Mouse (Mus musculus): ENCODE results near the gene Thap7.
"Not testable (repeated sequence)": the region's sequence is repeated elsewhere in the genome, so short reads cannot be mapped to it uniquely, and the experiment has no call there.

Gene Thap7

GRCm38 (mm10) chr16:17529981-17530586 is 852 bp downstream of the Thap7 start:
- no peak for DNase-seq

GRCm38 (mm10) chr16:17528276-17528675 is 2.7 kb downstream of the Thap7 start:
- no peak for DNase-seq

- DNase-seq, result no peak
Measured at GRCm38 (mm10) chr16:17527606-17528005, 3.3 kb downstream of the Thap7 start.

GRCm38 (mm10) chr16:17526223-17526622 is 4.7 kb downstream of the Thap7 start:
- DNase-seq, result no peak

GRCm38 (mm10) chr16:17525524-17525923 is 5.4 kb downstream of the Thap7 start:
- DNase-seq, result no peak

- no peak for DNase-seq
Measured at GRCm38 (mm10) chr16:17524156-17524555, 6.8 kb downstream of the Thap7 start.

- DNase-seq, result no peak
Measured at GRCm38 (mm10) chr16:17518910-17519309, 12.0 kb downstream of the Thap7 start.

- no peak for DNase-seq
Measured at GRCm38 (mm10) chr16:17511431-17511830, 19.5 kb downstream of the Thap7 start.

- DNase-seq, result no peak
Measured at GRCm38 (mm10) chr16:17510686-17511085, 20.2 kb downstream of the Thap7 start.

GRCm38 (mm10) chr16:17510143-17510542 is 20.8 kb downstream of the Thap7 start:
- no peak for DNase-seq

GRCm38 (mm10) chr16:17509240-17509597 is 21.7 kb downstream of the Thap7 start:
- peak; percentile 24 for DNase-seq

- peak; percentile 90 for DNase-seq
Measured at GRCm38 (mm10) chr16:17508546-17509239, 22.2 kb downstream of the Thap7 start, which contains the start of gene Lztr1. TSS of gene Lztr1 (plus strand) at chr16:17508688.

- not testable (repeated sequence) for DNase-seq
Measured at GRCm38 (mm10) chr16:17508031-17508430, 22.9 kb downstream of the Thap7 start.

GRCm38 (mm10) chr16:17507018-17507552 is 23.9 kb downstream of the Thap7 start:
- DNase-seq, result no peak

GRCm38 (mm10) chr16:17502681-17503080 is 28.3 kb downstream of the Thap7 start:
- DNase-seq, result no peak

- no peak for DNase-seq
Measured at GRCm38 (mm10) chr16:17499249-17499883, 31.6 kb downstream of the Thap7 start.

GRCm38 (mm10) chr16:17496499-17497305 is 34.2 kb downstream of the Thap7 start:
- DNase-seq, result no peak

GRCm38 (mm10) chr16:17491896-17492561 is 38.9 kb downstream of the Thap7 start:
- DNase-seq, result no peak

GRCm38 (mm10) chr16:17491154-17491553 is 39.8 kb downstream of the Thap7 start:
- DNase-seq, result no peak

GRCm38 (mm10) chr16:17489469-17490111 is 41.3 kb downstream of the Thap7 start, which contains the start of gene Aifm3:
TSS of gene Aifm3 (plus strand) at chr16:17489611.
- DNase-seq, result peak; percentile 70

All from thymus, postnatal 4 days (tissue).